Mouse (Mus musculus) stomach, embryonic 14.5 days (tissue): ENCODE results near the gene Slc15a5. TPM values are rescaled to one million over a fixed set of nuclear protein-coding genes. Genes with fewer than 3 reads are reported as not detected.

Source experiments
- ATAC-seq: fragments of 200-750 bp; cut with Nextera tagmentation; 2 replicates; pipeline ENCODE4 v1.8.0; 2017; ENCODE audit warnings: low read depth, moderate TSS enrichment; ENCODE audit not compliant: insufficient number of reproducible peaks, insufficient read depth, low FRiP score
- H3K27ac ChIP-seq: fragments of 300-500 bp; sonication (generic); 2 replicates; pipeline ENCODE4 v1.5.1; 2014; ENCODE audit warnings: mild to moderate bottlenecking, low read length, moderate library complexity, mixed read lengths
- H3K27me3 ChIP-seq: fragments of 300-500 bp; sonication (generic); 2 replicates; pipeline ENCODE4 v1.6.1; 2014; ENCODE audit warnings: low read length, control low read depth, mixed read lengths; ENCODE audit not compliant: control insufficient read depth, insufficient read depth
- H3K36me3 ChIP-seq: fragments of 300-500 bp; sonication (generic); 2 replicates; pipeline ENCODE4 v1.6.1; 2014; ENCODE audit warnings: mild to moderate bottlenecking, control low read depth, low read length, moderate library complexity, mixed read lengths; ENCODE audit not compliant: control insufficient read depth, insufficient read depth
- H3K4me1 ChIP-seq: fragments of 300-500 bp; sonication (generic); 2 replicates; pipeline ENCODE4 v1.6.1; 2014; ENCODE audit warnings: low read length, control low read depth, mixed read lengths; ENCODE audit not compliant: control insufficient read depth, insufficient read depth
- H3K4me2 ChIP-seq: fragments of 300-500 bp; sonication (generic); replicated peaks from 2 replicates; pipeline ENCODE4 v1.6.1; 2014; ENCODE audit warnings: low read depth, low read length, control low read depth
- H3K4me3 ChIP-seq: fragments of 300-500 bp; sonication (generic); 2 replicates; pipeline ENCODE4 v1.5.1; 2014; ENCODE audit warnings: low read depth, low read length, control low read depth
- H3K9ac ChIP-seq: fragments of 300-500 bp; sonication (generic); replicated peaks from 2 replicates; pipeline ENCODE4 v1.6.1; 2014; ENCODE audit warnings: low read depth, mild to moderate bottlenecking, control low read depth, low read length, moderate library complexity, mixed read lengths
- H3K9me3 ChIP-seq: fragments of 300-500 bp; sonication (generic); 2 replicates; pipeline ENCODE4 v1.6.1; 2016; ENCODE audit warnings: low read depth, low read length, control low read depth; ENCODE audit not compliant: control insufficient read depth
- WGBS: fragments of 180-500 bp; shearing (Covaris S2); extraction: QIAGEN DNeasy Blood & Tissue Kit; methylation state at CpG from one replicate; pipeline ENCODE4 v1.1.7; 2014; 5-methylcytosine and 5-hydroxymethylcytosine counted together
- polyA plus RNA-seq: library from polyadenylated mRNA; unstranded; fragments of >200 nt; fragmentation: Nextera tagmentation; extraction: Ambion mirVana; gene quantifications from 2 replicates; pipeline ENCODE4 v1.2.1, GENCODE M21; 2014

Gene Slc15a5
- polyA plus RNA-seq, 1 experiment from 2014 or later: not detected

DNA sequence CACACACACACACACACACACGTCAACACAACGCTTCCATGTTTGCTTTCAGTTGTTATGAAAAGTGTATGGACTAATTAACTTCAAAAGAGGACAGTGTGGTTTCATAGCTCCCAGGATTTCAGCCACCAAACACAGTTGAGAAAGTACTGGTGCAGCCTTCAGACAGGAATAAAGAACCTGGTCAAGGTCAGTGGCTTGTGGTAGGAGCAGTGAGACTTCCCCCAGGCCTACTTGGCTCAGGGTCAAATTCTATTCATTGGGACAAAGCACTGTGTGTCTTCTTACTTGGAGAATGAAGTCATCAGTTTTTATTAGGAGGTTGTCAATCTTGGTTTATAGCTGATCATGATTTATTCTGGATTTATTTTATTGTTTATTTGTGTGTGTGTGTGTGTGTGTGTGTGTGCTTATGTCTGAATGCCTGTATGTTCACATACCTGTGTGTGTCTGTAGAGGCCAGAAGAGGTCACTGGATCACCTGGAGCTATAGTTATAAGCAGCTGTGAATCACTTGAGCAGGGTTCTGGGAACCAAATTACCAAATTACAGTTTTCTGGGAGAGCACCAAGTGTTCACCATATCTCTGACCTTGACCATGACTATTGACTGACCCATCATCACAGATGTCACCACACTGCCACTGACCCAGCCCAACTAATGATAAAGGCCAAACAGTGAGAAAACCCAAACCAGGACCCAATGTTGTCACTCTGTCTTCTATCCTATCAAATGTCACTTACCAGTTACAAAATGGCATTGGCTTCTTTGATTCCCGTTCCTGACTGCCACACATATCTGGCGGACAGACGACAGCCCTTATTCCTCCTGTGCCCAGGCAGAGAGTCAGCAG lies 7.4 kb downstream of the Slc15a5 start:
- no peak for ATAC-seq
- Histone ChIP-seq H3K9me3 (no peaks in the 10 kb centered on the region), H3K4me1 (no peaks in the 10 kb centered on the region), H3K27ac (no peak overlapping the region), H3K9ac (no peak overlapping the region), H3K4me3 (no peak overlapping the region), H3K27me3 (no peaks in the 10 kb centered on the region), H3K36me3 (no peaks in the 10 kb centered on the region), H3K4me2 (no peak overlapping the region)
- WGBS: 90% methylated on average over 5 of the region's 5 CpGs

GRCm38 (mm10) chr6:138071505-138072107 lies 8.1 kb downstream of the Slc15a5 start:
- H3K4me1 ChIP-seq: no peaks in the 10 kb centered on the region
- WGBS: 60% methylated on average over 4 of the region's 4 CpGs
- H3K27me3 ChIP-seq: no peaks in the 10 kb centered on the region
- H3K9ac ChIP-seq: no peak overlapping the region
- H3K4me3 ChIP-seq: no peak overlapping the region
- no peaks in the 10 kb centered on the region for H3K9me3 ChIP-seq
- no peak for ATAC-seq
- no peak overlapping the region for H3K4me2 ChIP-seq
- no peak overlapping the region for H3K27ac ChIP-seq
- H3K36me3 ChIP-seq: no peaks in the 10 kb centered on the region

DNA sequence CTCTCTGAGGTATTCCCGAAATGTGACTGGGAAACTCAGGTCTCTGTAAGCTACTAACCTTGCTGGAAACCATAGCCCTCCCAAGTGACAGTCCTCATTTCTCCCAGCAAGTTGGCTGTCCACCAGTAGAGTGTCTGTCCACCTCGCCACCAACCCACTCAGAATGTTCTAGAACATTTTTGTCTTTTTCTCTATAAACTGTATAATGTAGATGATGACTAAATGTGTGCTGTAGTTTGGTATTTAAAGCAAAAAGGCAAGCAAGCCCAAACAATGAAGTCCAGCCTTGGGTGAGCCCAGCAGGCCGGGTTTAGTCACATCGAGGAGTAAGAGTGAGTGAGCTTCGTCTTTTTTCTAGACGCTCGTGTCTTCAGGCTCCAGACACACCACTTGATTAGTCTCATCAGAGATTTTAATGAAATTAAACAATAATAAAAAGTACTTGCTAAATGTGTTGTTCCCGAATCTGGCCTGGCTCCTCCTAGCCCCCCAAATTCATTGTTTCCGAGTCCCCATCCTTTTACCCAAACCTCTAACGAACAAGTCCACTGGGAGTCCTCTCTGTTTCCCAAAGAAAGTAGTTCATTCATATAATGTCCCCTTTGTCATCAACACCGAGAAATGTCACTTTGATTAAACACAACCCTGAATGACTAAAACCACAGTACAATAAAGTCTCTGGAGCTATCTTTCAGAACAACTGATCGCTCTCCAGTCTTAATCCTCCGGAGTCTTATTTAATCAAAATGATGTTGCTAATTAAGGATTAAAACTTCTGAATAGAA lies 8.8 kb downstream of the Slc15a5 start:
- ATAC-seq: no peak
- no peak overlapping the region for H3K27ac ChIP-seq
- no peak overlapping the region for H3K9ac ChIP-seq
- no peaks in the 10 kb centered on the region for H3K27me3 ChIP-seq
- H3K4me3 ChIP-seq: no peak overlapping the region
- H3K9me3 ChIP-seq: no peaks in the 10 kb centered on the region
- WGBS: 82% methylated on average over 13 of the region's 13 CpGs
- H3K4me2 ChIP-seq: no peak overlapping the region
- no peaks in the 10 kb centered on the region for H3K36me3 ChIP-seq
- H3K4me1 ChIP-seq: no peaks in the 10 kb centered on the region

DNA sequence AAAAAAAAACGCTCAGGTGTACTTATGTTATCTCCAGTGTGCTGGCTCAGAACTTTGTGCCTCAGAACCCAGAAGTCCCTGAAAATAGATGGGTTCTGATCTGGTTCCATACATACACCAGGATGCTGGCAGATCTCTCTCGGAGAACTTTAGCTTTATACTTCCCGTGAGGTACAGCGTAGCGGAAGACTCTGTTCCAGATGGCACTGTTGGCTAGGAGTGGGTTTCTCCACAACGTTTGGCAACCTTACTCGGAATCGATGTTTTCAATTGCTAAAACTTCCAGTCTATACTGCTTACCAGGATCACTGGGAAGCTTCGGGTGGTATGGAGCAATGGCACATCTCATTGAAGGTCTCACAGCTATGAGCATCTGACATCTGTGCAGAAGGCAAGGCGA lies 9.8 kb downstream of the Slc15a5 start:
- WGBS: 94% methylated on average over 10 of the region's 10 CpGs
- Histone ChIP-seq H3K4me3 (no peak overlapping the region), H3K9me3 (no peaks in the 10 kb centered on the region), H3K27me3 (no peaks in the 10 kb centered on the region), H3K27ac (no peak overlapping the region), H3K9ac (no peak overlapping the region), H3K36me3 (no peaks in the 10 kb centered on the region), H3K4me2 (no peak overlapping the region), H3K4me1 (no peaks in the 10 kb centered on the region)
- no peak for ATAC-seq

DNA sequence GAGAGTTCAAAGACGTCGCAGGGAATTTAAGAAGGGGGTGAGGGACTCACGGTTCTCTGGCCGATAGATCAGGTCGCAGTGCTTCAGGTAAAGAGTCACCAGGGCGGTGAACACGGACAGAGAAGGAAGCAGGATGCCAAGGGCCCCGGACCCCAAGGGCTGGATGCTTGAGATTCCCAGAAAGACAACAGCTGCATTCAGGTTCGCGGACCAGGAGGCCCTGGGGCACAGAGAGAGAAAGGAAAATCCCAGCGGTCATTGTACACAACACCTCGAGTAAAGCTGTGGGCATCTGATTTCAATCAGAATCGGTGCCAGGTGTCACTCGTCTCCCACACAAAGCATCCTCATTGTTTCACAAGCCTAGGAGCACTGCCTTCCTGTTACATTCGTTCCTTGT lies 24.1 kb downstream of the Slc15a5 start:
- no peaks in the 10 kb centered on the region for H3K9me3 ChIP-seq
- ATAC-seq: no peak
- no peak overlapping the region for H3K9ac ChIP-seq
- no peaks in the 10 kb centered on the region for H3K36me3 ChIP-seq
- no peak overlapping the region for H3K4me3 ChIP-seq
- H3K27ac ChIP-seq: no peak overlapping the region
- no peaks in the 10 kb centered on the region for H3K4me1 ChIP-seq
- H3K4me2 ChIP-seq: no peak overlapping the region
- 33% methylated on average over 15 of the region's 15 CpGs for WGBS
- no peaks in the 10 kb centered on the region for H3K27me3 ChIP-seq

GRCm38 (mm10) chr6:138054956-138055355 lies 24.8 kb downstream of the Slc15a5 start:
- Histone ChIP-seq H3K9ac (no peak overlapping the region), H3K4me2 (no peak overlapping the region), H3K27me3 (no peaks in the 10 kb centered on the region), H3K36me3 (no peaks in the 10 kb centered on the region), H3K4me1 (no peaks in the 10 kb centered on the region), H3K4me3 (no peak overlapping the region), H3K27ac (no peak overlapping the region), H3K9me3 (no peaks in the 10 kb centered on the region)
- no peak for ATAC-seq
- WGBS: 83% methylated on average over 12 of the region's 12 CpGs

DNA sequence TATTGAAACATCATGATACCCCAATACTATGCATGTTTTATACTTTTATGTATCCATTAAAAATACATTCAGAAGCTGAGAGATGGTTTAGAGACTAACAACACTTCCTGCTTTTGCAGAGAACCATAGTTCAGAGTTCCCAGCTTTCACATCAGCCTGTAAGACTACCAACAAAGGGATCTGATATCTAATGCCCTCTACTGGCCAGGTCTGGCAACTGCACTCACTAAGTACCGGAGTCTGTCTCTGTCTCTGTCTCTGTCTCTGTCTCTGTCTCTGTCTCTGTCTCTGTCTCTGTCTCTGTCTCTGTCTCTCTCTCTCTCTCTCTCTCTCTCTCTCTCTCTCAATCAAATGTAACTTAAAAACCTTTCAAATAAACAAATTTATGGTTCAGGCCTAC lies 25.6 kb downstream of the Slc15a5 start:
- Histone ChIP-seq H3K9ac (no peak overlapping the region), H3K27me3 (no peaks in the 10 kb centered on the region), H3K36me3 (no peaks in the 10 kb centered on the region), H3K4me1 (no peaks in the 10 kb centered on the region), H3K9me3 (no peaks in the 10 kb centered on the region), H3K4me3 (no peak overlapping the region), H3K4me2 (no peak overlapping the region), H3K27ac (no peak overlapping the region)
- ATAC-seq: no peak
- 74% methylated on average over 1 of the region's 1 CpGs for WGBS

- no peak overlapping the region for H3K27ac ChIP-seq
- no peaks in the 10 kb centered on the region for H3K36me3 ChIP-seq
- no peak for ATAC-seq
- no peak overlapping the region for H3K4me2 ChIP-seq
- H3K9me3 ChIP-seq: no peaks in the 10 kb centered on the region
- WGBS: 87% methylated on average over 9 of the region's 9 CpGs
- H3K27me3 ChIP-seq: no peaks in the 10 kb centered on the region
- no peak overlapping the region for H3K9ac ChIP-seq
- H3K4me1 ChIP-seq: no peaks in the 10 kb centered on the region
- no peak overlapping the region for H3K4me3 ChIP-seq
Observed at GRCm38 (mm10) chr6:138053686-138054085, 26.0 kb downstream of the Slc15a5 start.
